Mouse (Mus musculus): ENCODE measurements around the gene Atg14. TPM values are rescaled to one million over a fixed set of nuclear protein-coding genes. Genes with fewer than 3 reads are reported as not detected.
A peak's percentile ranks its signal among the peaks of the same experiment; 100 is the strongest.

Gene Atg14
- total and polyA plus RNA-seq, 2 experiments from 2014 or later = 5.3 to 23.9 TPM

DNA sequence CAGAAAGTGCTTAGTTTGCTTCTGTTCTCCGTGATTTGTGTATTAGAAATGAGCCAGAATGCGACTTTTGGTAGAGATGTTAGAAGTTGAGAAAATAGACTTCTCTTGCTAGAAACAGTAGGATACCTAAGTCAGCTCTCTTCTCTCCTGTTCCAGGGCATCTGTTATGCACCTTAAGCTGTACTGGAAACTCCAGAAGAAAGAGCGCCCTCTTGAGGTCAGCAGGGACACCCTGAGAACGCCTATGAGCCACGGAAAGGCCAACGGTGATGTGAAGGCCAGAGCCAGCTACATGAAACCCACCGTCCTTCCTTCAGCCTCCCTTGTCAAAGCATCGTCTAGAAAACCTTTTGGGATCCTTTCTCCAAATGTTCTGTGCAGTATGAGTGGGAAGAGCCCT is 41.4 kb downstream of the Atg14 start:
- Histone ChIP-seq H3K4me1 (ENCODE audit: insufficient read depth, low read length) (no peaks in the 10 kb centered on the region), H3K4me2 (ENCODE audit: low read depth, low read length, poor library complexity, severe bottlenecking) (no peak overlapping the region), H3K36me3 (ENCODE audit: insufficient read depth, low read length) (0 out of 2 replicates have a peak, but pooled peaks cover 4% of the 10 kb centered on the region), H3K9me3 (ENCODE audit: low read length) (no peaks in the 10 kb centered on the region), H3K9ac (replicated peaks; ENCODE audit: low read length, poor library complexity, severe bottlenecking) (no peak overlapping the region), H3K27me3 (ENCODE audit: insufficient read depth, low read length) (no peaks in the 10 kb centered on the region), H3K27ac (ENCODE audit: low read depth, low read length) (no peak overlapping the region), H3K4me3 (ENCODE audit: low read depth, low read length) (no peak overlapping the region)
- 39% methylated on average over 8 of the region's 8 CpGs for WGBS
- DNase-seq (ENCODE audit: low spot score) (peak; percentile 74), ATAC-seq (ENCODE audit: low FRiP score) (no peak)
- peak; percentile 71 for TF ChIP-seq CTCF (IDR thresholded peaks at IDR 0.05)

- Histone ChIP-seq H3K36me3 (ENCODE audit: insufficient read depth, low read length) (0 out of 2 replicates have a peak, but pooled peaks cover 4% of the 10 kb centered on the region), H3K4me2 (ENCODE audit: low read depth, low read length, poor library complexity, severe bottlenecking) (no peak overlapping the region), H3K27me3 (ENCODE audit: insufficient read depth, low read length) (no peaks in the 10 kb centered on the region), H3K9ac (replicated peaks; ENCODE audit: low read length, poor library complexity, severe bottlenecking) (no peak overlapping the region), H3K4me3 (ENCODE audit: low read depth, low read length) (no peak overlapping the region), H3K4me1 (ENCODE audit: insufficient read depth, low read length) (no peaks in the 10 kb centered on the region), H3K9me3 (ENCODE audit: low read length) (no peaks in the 10 kb centered on the region), H3K27ac (ENCODE audit: low read depth, low read length) (no peak overlapping the region)
- TF ChIP-seq CTCF (IDR thresholded peaks at IDR 0.05) = no peak
- ATAC-seq (ENCODE audit: low FRiP score) = no peak
- 86% methylated on average over 3 of the region's 3 CpGs for WGBS
- DNase-seq (ENCODE audit: low spot score) = no peak
Observed at GRCm38 (mm10) chr14:47528293-47528692, 42.2 kb downstream of the Atg14 start.

DNA sequence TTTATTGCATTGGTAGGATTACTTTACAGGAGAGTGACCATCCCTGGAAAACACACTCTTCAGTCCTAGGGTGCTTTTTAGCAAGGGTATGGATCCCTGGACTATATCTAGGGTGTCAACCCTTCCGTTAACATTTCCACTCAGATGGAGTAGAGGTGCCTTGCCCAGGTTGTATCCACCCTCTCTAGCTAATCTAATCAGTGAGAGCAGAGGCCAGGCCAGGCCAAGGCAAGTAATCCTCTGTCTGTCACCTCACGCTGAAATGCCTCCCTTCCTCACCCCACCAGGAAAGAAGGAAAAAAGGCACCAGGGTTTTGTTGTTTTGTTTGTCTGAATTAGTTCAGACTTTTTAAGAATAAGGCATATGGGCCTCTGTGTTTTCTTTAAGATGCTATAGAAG is 42.6 kb downstream of the Atg14 start:
- 0 out of 2 replicates have a peak, but pooled peaks cover 4% of the 10 kb centered on the region for H3K36me3 ChIP-seq (ENCODE audit: insufficient read depth, low read length)
- 90% methylated on average over 2 of the region's 2 CpGs for WGBS
- H3K4me1 ChIP-seq (ENCODE audit: insufficient read depth, low read length) = no peaks in the 10 kb centered on the region
- TF ChIP-seq CTCF (IDR thresholded peaks at IDR 0.05) = no peak
- no peak overlapping the region for H3K4me2 ChIP-seq (ENCODE audit: low read depth, low read length, poor library complexity, severe bottlenecking)
- no peaks in the 10 kb centered on the region for H3K9me3 ChIP-seq (ENCODE audit: low read length)
- H3K27me3 ChIP-seq (ENCODE audit: insufficient read depth, low read length) = no peaks in the 10 kb centered on the region
- no peak for ATAC-seq (ENCODE audit: low FRiP score)
- DNase-seq (ENCODE audit: low spot score) = no peak
- no peak overlapping the region for H3K4me3 ChIP-seq (ENCODE audit: low read depth, low read length)
- no peak overlapping the region for H3K9ac ChIP-seq (replicated peaks; ENCODE audit: low read length, poor library complexity, severe bottlenecking)
- no peak overlapping the region for H3K27ac ChIP-seq (ENCODE audit: low read depth, low read length)

GRCm38 (mm10) chr14:47525861-47526260 is 44.6 kb downstream of the Atg14 start:
- H3K4me2 ChIP-seq (ENCODE audit: low read depth, low read length, poor library complexity, severe bottlenecking) = no peak overlapping the region
- H3K9me3 ChIP-seq (ENCODE audit: low read length) = no peaks in the 10 kb centered on the region
- no peak for TF ChIP-seq CTCF (IDR thresholded peaks at IDR 0.05)
- H3K27ac ChIP-seq (ENCODE audit: low read depth, low read length) = no peak overlapping the region
- DNase-seq (ENCODE audit: low spot score) = no peak
- H3K4me3 ChIP-seq (ENCODE audit: low read depth, low read length) = no peak overlapping the region
- H3K4me1 ChIP-seq (ENCODE audit: insufficient read depth, low read length) = no peaks in the 10 kb centered on the region
- no peak for ATAC-seq (ENCODE audit: low FRiP score)
- 0 out of 2 replicates have a peak, but pooled peaks cover 4% of the 10 kb centered on the region for H3K36me3 ChIP-seq (ENCODE audit: insufficient read depth, low read length)
- no peak overlapping the region for H3K9ac ChIP-seq (replicated peaks; ENCODE audit: low read length, poor library complexity, severe bottlenecking)
- no peaks in the 10 kb centered on the region for H3K27me3 ChIP-seq (ENCODE audit: insufficient read depth, low read length)
- 84% methylated on average over 5 of the region's 5 CpGs for WGBS

GRCm38 (mm10) chr14:47525374-47525773 is 45.1 kb downstream of the Atg14 start:
- no peaks in the 10 kb centered on the region for H3K27me3 ChIP-seq (ENCODE audit: insufficient read depth, low read length)
- no peak overlapping the region for H3K27ac ChIP-seq (ENCODE audit: low read depth, low read length)
- no peak for ATAC-seq (ENCODE audit: low FRiP score)
- H3K9ac ChIP-seq (replicated peaks; ENCODE audit: low read length, poor library complexity, severe bottlenecking) = no peak overlapping the region
- no peak overlapping the region for H3K4me3 ChIP-seq (ENCODE audit: low read depth, low read length)
- H3K9me3 ChIP-seq (ENCODE audit: low read length) = no peaks in the 10 kb centered on the region
- no peaks in the 10 kb centered on the region for H3K4me1 ChIP-seq (ENCODE audit: insufficient read depth, low read length)
- H3K36me3 ChIP-seq (ENCODE audit: insufficient read depth, low read length) = 0 out of 2 replicates have a peak, but pooled peaks cover 4% of the 10 kb centered on the region
- DNase-seq (ENCODE audit: low spot score) = no peak
- TF ChIP-seq CTCF (IDR thresholded peaks at IDR 0.05) = no peak
- H3K4me2 ChIP-seq (ENCODE audit: low read depth, low read length, poor library complexity, severe bottlenecking) = no peak overlapping the region
- WGBS = 77% methylated on average over 8 of the region's 8 CpGs

- H3K4me2 ChIP-seq (ENCODE audit: low read depth, low read length, poor library complexity, severe bottlenecking) = no peak overlapping the region
- TF ChIP-seq CTCF (IDR thresholded peaks at IDR 0.05) = no peak
- H3K4me1 ChIP-seq (ENCODE audit: insufficient read depth, low read length) = no peaks in the 10 kb centered on the region
- H3K27ac ChIP-seq (ENCODE audit: low read depth, low read length) = no peak overlapping the region
- H3K36me3 ChIP-seq (ENCODE audit: insufficient read depth, low read length) = 0 out of 2 replicates have a peak, but pooled peaks cover 2% of the 10 kb centered on the region
- no peak overlapping the region for H3K4me3 ChIP-seq (ENCODE audit: low read depth, low read length)
- H3K9me3 ChIP-seq (ENCODE audit: low read length) = no peaks in the 10 kb centered on the region
- H3K9ac ChIP-seq (replicated peaks; ENCODE audit: low read length, poor library complexity, severe bottlenecking) = no peak overlapping the region
- WGBS = 90% methylated on average over 7 of the region's 7 CpGs
- DNase-seq (ENCODE audit: low spot score) (no peak), ATAC-seq (ENCODE audit: low FRiP score) (no peak)
- H3K27me3 ChIP-seq (ENCODE audit: insufficient read depth, low read length) = no peaks in the 10 kb centered on the region
Observed at GRCm38 (mm10) chr14:47522301-47522700, 48.1 kb downstream of the Atg14 start.
